Mouse (Mus musculus): ENCODE measurements at regions not wholly inside any gene's neighbourhood (a gene's known extent, or its start where the extent isn't known, plus 50 kb on each side); places are given as distances from the start of the nearest gene placed in this dataset.

DNA sequence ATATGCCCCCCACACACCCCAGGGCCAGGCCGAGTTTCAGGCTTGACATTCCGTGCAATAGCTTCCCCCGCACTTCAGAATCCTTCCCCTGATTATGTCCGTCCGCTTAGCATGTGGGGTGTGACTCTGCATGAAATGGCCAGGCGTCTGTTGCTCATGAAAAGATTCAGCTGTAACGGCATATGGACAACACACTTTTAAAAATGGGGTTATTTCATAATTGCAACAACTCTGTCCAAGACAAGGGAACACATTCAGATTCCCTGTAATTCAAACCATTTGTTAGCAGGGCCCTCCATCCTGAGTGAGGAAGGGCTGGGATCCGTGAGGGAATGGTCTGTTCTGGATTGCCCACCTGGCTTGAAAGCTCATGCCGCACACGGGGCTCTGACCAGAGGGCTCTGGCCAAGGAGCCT, 68.2 kb upstream of the Creb5 start:
- no peak for TF ChIP-seq CTCF (IDR thresholded peaks at IDR 0.05; ENCODE audit: low read depth, low read length)
- TF ChIP-seq POLR2A (IDR thresholded peaks at IDR 0.05; ENCODE audit: borderline replicate concordance, low read depth, low read length): no peak

Measured in bone marrow macrophage, adult 2 months (primary cell).